Mouse (Mus musculus) mouse embryonic stem cell (cell line): ENCODE data around the gene Tnik.

Experiments used
- in situ Hi-C, 2 experiments: fragments of 300-500 bp; cut with MboI; formaldehyde crosslinking; loops; 1 replicate in 1 of 2; 3 replicates in 1 of 2; pipeline ENCODE4 v1.14.3; 2019 to 2020; ENCODE audit warnings: low sequenced_read_pairs in 2 of 2, low pct_unique_long_range_greater_than_20kb in 1 of 2, mixed read lengths in 1 of 2; ENCODE audit not compliant: unreplicated experiment in 1 of 2

The Tnik gene

GRCm38 (mm10) chr3:28617008-28617627 lies 354.1 kb downstream of the Tnik start:
- in situ Hi-C loops: no loop called here

GRCm38 (mm10) chr3:28621792-28622191 lies 358.8 kb downstream of the Tnik start:
- in situ Hi-C loops: no loop called here

- in situ Hi-C loops: no loop called here
These were observed 363.8 kb downstream of the Tnik start for GRCm38 (mm10) chr3:28626816-28627215.

GRCm38 (mm10) chr3:28636778-28637177 lies 373.8 kb downstream of the Tnik start:
- in situ Hi-C loops: no loop called here

GRCm38 (mm10) chr3:28638957-28639356 lies 375.9 kb downstream of the Tnik start:
- in situ Hi-C loops: no loop called here

GRCm38 (mm10) chr3:28643252-28643947 lies 380.4 kb downstream of the Tnik start:
- in situ Hi-C loops: no loop called here

GRCm38 (mm10) chr3:28652574-28652973 lies 389.6 kb downstream of the Tnik start:
- in situ Hi-C loops: no loop called here

- in situ Hi-C loops: no loop called here
These were observed 390.0 kb downstream of the Tnik start for GRCm38 (mm10) chr3:28653043-28653442.

- in situ Hi-C loops: no loop called here
These were observed 391.7 kb downstream of the Tnik start for GRCm38 (mm10) chr3:28654740-28655139.

- in situ Hi-C loops: no loop called here
These were observed 395.3 kb downstream of the Tnik start for GRCm38 (mm10) chr3:28658349-28658748.

- in situ Hi-C loops: no loop called here
These were observed 417.8 kb downstream of the Tnik start for GRCm38 (mm10) chr3:28680851-28681250.

- in situ Hi-C loops: no loop called here
These were observed 418.9 kb downstream of the Tnik start for GRCm38 (mm10) chr3:28681866-28682265.

GRCm38 (mm10) chr3:28682411-28682810 lies 419.4 kb downstream of the Tnik start:
- in situ Hi-C loops: no loop called here

- in situ Hi-C loops: no loop called here
These were observed 422.5 kb downstream of the Tnik start for GRCm38 (mm10) chr3:28685510-28685909.

- in situ Hi-C loops: no loop called here
These were observed 431.8 kb downstream of the Tnik start for GRCm38 (mm10) chr3:28694811-28695210.

GRCm38 (mm10) chr3:28695608-28696007 lies 432.6 kb downstream of the Tnik start:
- in situ Hi-C loops: no loop called here

- in situ Hi-C loops: no loop called here
These were observed 433.1 kb downstream of the Tnik start for GRCm38 (mm10) chr3:28696162-28696561.

- in situ Hi-C loops: no loop called here
These were observed 434.8 kb downstream of the Tnik start, which contains the start of gene Slc2a2 for GRCm38 (mm10) chr3:28697797-28698196. Slc2a2 (plus strand) TSS chr3:28697903.

- in situ Hi-C loops: no loop called here
These were observed 436.6 kb downstream of the Tnik start for GRCm38 (mm10) chr3:28699601-28700000.

- in situ Hi-C loops: no loop called here
These were observed 442.6 kb downstream of the Tnik start for GRCm38 (mm10) chr3:28705522-28706137.
